Mouse (Mus musculus) left cerebral cortex, postnatal 25 days (tissue): ENCODE measurements at regions not wholly inside any gene's neighbourhood (a gene's known extent, or its start where the extent isn't known, plus 50 kb on each side); places are given as distances from the start of the nearest gene placed in this dataset.
"Not testable (repeated sequence)": the region's sequence is repeated elsewhere in the genome, so short reads cannot be mapped to it uniquely, and the experiment has no call there.

ENCODE experiments used
- DNase-seq, 2 experiments: peaks; one replicate each; pipeline ENCODE4 v3.0.0; 2022; ENCODE audit warnings: low spot score in 2 of 2, mixed read lengths in 1 of 2
- intact Hi-C: fragments of 180-260 bp; cut with DNase I; formaldehyde crosslinking; loops from one replicate; pipeline ENCODE4 v1.15.1; 2025

- intact Hi-C loops: no loop called here
- peak; percentile 78 to 94 for DNase-seq
Measured at GRCm38 (mm10) chr14:66494518-66494923, 485.5 kb upstream of the Gulo start.

GRCm38 (mm10) chr14:66493691-66494121 lies 484.7 kb upstream of the Gulo start:
- no peak for DNase-seq
- intact Hi-C loops: no loop called here

- intact Hi-C loops: not testable (repeated sequence)
Measured at GRCm38 (mm10) chr14:66484751-66485150, 475.7 kb upstream of the Gulo start.

GRCm38 (mm10) chr14:66479181-66479580 lies 470.2 kb upstream of the Gulo start:
- intact Hi-C loops: no loop called here
- no peak for DNase-seq

More at GRCm38 (mm10) chr14:66484751-66485150, 475.7 kb upstream of the Gulo start:
- DNase-seq: not testable (repeated sequence)

DNA sequence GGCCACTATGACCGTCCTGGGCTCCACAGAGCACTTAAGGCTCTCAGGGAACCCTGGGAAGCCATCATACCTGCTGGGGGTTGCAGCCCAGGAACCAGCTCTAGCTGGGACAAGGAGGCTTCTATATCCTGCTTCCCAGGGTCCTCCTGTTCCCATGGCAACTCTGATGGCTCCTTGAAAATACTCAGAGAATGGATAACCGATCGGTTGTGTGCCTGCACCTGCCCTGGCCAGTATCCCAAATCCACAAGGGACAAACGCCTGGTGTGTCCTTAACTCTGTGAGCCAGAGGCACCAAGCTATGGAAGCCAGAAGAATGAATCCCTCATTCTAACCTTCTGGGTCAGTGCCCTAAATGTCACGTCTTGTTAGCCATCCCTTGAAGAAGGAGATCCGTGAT lies 469.6 kb upstream of the Gulo start:
- intact Hi-C loops: no loop called here
- DNase-seq: no peak

DNA sequence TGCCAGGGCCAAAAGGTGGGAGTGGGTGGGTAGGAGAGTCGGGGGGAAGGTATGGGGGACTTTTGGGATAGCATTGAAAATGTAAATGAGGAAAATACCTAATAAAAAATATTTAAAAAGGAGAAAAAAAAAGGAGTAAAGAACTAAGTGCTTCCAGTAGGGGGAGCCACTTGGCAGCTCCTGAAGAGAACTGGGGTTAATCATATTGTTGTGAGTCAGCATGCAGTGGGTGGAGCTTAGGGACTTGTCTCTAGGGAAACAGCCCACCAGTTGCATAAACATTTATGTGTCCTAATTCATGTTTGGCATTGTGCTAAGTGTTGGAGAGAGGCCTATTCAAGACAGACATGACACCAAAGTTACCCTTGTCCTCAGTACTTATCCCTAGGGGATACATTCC lies 466.0 kb upstream of the Gulo start:
- no peak for DNase-seq

GRCm38 (mm10) chr14:66473251-66473550 lies 464.2 kb upstream of the Gulo start:
- DNase-seq: no peak
- intact Hi-C loops: no loop called here

More for the DNA sequence above, 466.0 kb upstream of the Gulo start:
- intact Hi-C loops: no loop called here

GRCm38 (mm10) chr14:66472537-66473250 lies 463.7 kb upstream of the Gulo start:
- DNase-seq: peak in 1 of 2 experiments; percentile 71
- intact Hi-C loops: no loop called here

DNA sequence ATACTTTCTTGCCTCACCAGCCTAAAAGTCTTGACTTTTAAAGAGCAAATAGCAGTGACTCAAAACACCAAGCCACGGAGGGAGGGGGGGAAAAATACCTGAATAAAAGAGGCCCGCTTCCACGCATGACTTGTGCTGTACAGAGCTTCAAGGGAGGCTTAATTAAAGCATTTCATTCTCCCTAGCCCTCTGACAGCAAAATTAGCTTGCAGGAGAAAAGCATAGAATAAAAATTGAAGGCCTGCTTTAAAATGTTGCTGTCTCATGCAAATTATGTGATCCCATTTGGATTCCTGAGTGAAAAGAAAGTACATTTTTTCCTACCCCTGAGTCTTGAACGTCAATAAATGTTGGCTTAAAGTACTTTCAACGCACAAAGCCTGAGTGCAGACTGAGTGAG lies 453.1 kb upstream of the Gulo start:
- intact Hi-C loops: no loop called here
- DNase-seq: peak in 1 of 2 experiments; percentile 37

DNA sequence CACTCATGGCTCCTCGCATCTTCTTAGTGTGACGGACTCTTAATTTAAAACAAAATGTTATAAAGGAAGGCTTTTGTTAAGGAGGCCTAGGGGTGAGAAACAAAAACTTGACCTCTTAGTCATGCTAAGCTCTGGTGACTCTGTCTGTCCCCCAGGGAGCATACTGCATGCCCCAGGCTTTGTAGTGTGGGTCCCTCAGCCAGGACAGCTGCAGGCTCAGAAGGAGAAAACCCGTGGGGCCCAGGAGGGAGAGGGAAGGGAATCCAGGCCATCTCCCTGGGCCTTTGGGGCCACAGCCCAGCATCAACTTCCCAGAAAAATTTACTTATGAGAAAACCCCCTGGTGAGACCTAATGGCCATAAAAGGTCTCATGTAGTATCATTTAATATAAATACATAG lies 451.8 kb upstream of the Gulo start:
- DNase-seq: no peak
- intact Hi-C loops: no loop called here

DNA sequence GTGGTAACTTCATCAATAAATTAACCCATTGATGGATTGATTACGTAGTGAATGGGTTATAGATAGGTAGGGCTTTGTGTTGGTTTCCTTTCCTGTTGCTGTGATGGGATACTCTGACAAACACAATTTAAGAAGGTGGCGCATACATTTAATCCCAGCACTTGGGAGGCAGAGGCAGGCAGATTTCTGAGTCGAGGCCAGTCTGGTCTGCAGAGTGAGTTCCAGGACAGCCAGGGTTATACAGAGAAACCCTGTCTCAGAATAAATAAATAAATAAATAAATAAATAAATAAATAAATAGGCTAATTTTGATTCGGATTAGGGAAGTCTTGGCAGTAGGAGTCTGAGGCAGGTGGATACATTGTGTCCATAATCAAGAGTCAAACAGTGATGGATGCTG lies 449.7 kb upstream of the Gulo start:
- no peak for DNase-seq
- intact Hi-C loops: no loop called here

DNA sequence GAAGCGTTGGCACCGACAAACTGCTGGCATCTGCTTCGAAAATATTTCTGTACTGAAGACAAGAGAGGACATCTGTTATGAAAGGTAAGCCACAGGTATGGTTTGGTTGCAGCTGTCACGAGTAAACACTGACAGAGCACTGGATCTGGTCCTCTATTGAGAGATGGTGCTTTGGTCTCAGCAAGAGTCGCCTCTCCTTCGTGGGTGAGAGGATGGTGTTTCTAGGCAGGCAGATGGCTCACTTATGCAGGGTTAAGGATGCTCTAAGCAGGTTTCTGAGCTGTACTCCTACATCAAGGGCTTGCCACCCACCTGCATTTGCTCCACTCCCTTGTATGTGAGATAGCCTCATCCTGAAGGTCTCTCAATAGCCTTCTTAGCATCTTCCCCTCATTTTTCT lies 448.3 kb upstream of the Gulo start:
- DNase-seq: peak in 1 of 2 experiments; percentile 49
- intact Hi-C loops: loop anchor here (1.0 kb wide), 1 partner anchor 17 kb away; no protein-coding TSS in a partner anchor

DNA sequence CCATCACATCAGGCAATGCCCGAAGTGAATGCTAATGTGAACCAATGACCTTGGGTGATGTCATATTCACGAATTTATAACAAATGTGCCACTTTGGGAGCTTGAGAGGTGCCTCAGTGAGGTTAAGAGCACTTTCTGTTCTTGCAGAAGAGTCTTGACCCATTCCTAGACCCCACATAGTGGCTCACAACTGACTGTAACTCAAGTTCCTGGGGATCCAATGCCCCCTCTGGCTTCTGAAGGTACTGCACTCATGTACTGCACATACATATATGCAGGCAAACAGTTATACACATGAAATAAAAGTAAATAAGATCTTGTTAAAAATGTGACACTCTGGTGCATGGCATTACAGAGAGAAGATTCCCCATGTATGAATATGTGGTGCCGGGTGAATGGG lies 443.8 kb upstream of the Gulo start:
- DNase-seq: no peak
- intact Hi-C loops: no loop called here

GRCm38 (mm10) chr14:66450351-66450750 lies 441.3 kb upstream of the Gulo start:
- peak; percentile 31 to 57 for DNase-seq
- intact Hi-C loops: no loop called here

DNA sequence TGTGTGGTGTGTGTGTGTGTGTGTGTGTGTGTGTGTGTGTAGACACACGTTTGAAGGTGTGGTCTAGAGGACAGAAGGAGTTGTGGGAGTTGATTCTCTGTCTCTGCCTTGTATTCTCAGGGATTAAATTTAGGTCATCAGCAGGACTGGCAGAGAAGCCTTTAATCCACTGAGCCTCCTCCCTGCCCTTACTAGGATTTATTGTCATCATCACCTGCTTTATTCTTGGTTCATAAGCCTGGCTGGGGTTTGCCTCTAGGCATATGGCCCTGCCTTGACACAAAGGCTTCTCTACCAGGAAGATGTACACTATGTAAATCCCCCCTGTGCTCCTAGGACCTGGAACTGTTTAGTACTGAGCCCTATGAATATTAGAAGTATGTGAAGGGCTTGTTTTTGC lies 433.6 kb upstream of the Gulo start:
- intact Hi-C loops: no loop called here
- no peak for DNase-seq

DNA sequence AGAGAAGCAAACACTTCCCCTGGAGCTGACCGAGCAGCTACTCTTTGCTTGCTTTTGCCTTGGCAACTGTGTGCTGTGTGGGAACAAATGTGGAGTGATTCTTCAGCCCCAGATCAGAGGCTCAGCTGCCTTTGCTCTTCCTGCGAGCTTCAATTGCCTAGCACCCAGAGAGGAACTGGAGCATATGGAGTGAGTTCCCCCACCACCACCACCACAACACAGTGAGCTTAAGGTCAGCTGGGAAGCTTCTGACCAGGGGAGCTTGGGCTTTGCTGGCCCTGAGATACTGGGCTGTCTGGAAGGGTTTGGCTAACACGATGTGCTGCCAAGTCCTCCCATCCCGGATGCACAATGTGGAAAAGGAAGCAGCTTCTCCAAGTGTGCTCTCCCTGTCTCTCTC lies 432.8 kb upstream of the Gulo start:
- peak; percentile 4 to 20 for DNase-seq
- intact Hi-C loops: no loop called here

GRCm38 (mm10) chr14:66438572-66438971 lies 429.6 kb upstream of the Gulo start:
- intact Hi-C loops: no loop called here
- DNase-seq: no peak

- DNase-seq: no peak
- intact Hi-C loops: no loop called here
Measured at GRCm38 (mm10) chr14:66438001-66438400, 429.0 kb upstream of the Gulo start.

GRCm38 (mm10) chr14:66431630-66432029 lies 422.6 kb upstream of the Gulo start:
- no peak for DNase-seq
- intact Hi-C loops: no loop called here

DNA sequence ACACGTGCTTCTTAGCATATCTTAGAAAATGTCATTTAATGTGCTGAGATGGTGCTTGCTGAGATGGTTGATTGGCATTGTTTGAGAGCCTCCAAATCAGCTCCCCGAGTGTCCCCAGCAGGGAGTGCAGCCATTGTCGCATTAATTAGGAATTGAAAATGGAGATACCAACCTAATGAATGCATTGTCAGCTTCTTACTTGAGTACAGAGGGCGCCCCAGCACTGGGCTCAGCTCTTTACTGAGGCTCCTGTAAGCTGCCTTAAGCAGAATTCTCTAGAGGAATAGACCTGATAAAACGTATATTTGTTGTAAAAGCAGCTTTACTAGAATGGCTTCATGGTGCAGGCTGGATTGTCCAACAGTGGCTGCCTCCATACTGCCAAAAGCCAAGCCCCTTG lies 415.1 kb upstream of the Gulo start:
- intact Hi-C loops: no loop called here
- DNase-seq: peak; percentile 34 to 44
